Mouse (Mus musculus) C2C12 (cell line): Measurements from ENCODE around the gene Furin. TPM values are rescaled to one million over a fixed set of nuclear protein-coding genes. Genes with fewer than 3 reads are reported as not detected.

Experiments
- H3K27me3 ChIP-seq: one replicate; pipeline ENCODE4 v1.6.1; 2011; ENCODE audit not compliant: control insufficient read depth, insufficient read depth, insufficient read length
- H3K36me3 ChIP-seq: one replicate; pipeline ENCODE4 v1.6.1; 2011; ENCODE audit not compliant: control insufficient read depth, insufficient read depth
- H3K4me3 ChIP-seq: one replicate; pipeline ENCODE4 v1.5.1; 2011; ENCODE audit warnings: mild to moderate bottlenecking, control low read depth; ENCODE audit not compliant: poor library complexity, insufficient read depth, severe bottlenecking
- H3K79me2 ChIP-seq: one replicate; pipeline ENCODE4 v1.6.1; 2011; ENCODE audit not compliant: control insufficient read depth, insufficient read depth
- H3K79me3 ChIP-seq: one replicate; pipeline ENCODE4 v1.6.1; 2011; ENCODE audit warnings: low read depth, control low read depth
- H3ac ChIP-seq: one replicate; pipeline ENCODE3; 2011; ENCODE audit warnings: low read depth; ENCODE audit not compliant: control insufficient read depth, insufficient read length
- CEBPB ChIP-seq: IDR thresholded peaks from one replicate; pipeline ENCODE4 v1.6.1; 2011; ENCODE audit warnings: low read depth, mild to moderate bottlenecking, control low read depth, moderate library complexity
- CTCF ChIP-seq: IDR thresholded peaks from one replicate; pipeline ENCODE4 v1.5.1; 2011; ENCODE audit not compliant: control insufficient read depth, insufficient read depth, insufficient read length
- FOSL1 ChIP-seq: IDR thresholded peaks from one replicate; pipeline ENCODE4 v1.8.0; 2011; ENCODE audit warnings: mild to moderate bottlenecking, low read length; ENCODE audit not compliant: poor library complexity, insufficient read depth, severe bottlenecking
- MAX ChIP-seq: IDR thresholded peaks from one replicate; pipeline ENCODE4 v1.6.1; 2011; ENCODE audit warnings: mild to moderate bottlenecking, control low read depth
- MYOD1 ChIP-seq: IDR thresholded peaks from one replicate; pipeline ENCODE4 v1.6.1; 2011; ENCODE audit warnings: low read depth; ENCODE audit not compliant: control insufficient read depth, insufficient read length
- MYOG ChIP-seq: IDR thresholded peaks from one replicate; pipeline ENCODE4 v1.6.1; 2011; ENCODE audit not compliant: control insufficient read depth, insufficient read length; ENCODE audit errors: extremely low read depth
- USF1 ChIP-seq: IDR thresholded peaks from one replicate; pipeline ENCODE4 v1.6.1; 2011; ENCODE audit warnings: low read depth, mild to moderate bottlenecking, control low read depth, moderate library complexity
- polyA plus RNA-seq: library from polyadenylated mRNA; unstranded; fragments of >200 nt; fragmentation: generic; extraction: Trizol; gene quantifications from one replicate; pipeline ENCODE4 v1.2.1, GENCODE M21; 2012; ENCODE audit warnings: missing spikeins

Furin gene
- polyA plus RNA-seq, 1 experiment: 63.6 TPM

GRCm38 (mm10) chr7:80387633-80388543 is 17.3 kb downstream of the Furin start, which contains the start of gene Fes:
Gene Fes, minus strand, starts transcription at chr7:80387946.
- no peak for TF ChIP-seq CEBPB
- no peak for TF ChIP-seq FOSL1
- TF ChIP-seq MYOD1: no peak
- TF ChIP-seq MAX: no peak
- TF ChIP-seq USF1: no peak
- TF ChIP-seq MYOG: no peak
- no peak for TF ChIP-seq CTCF
- no peak within 1 kb of the TSS for H3K4me3 ChIP-seq
- no peak within 1 kb of the TSS for H3ac ChIP-seq
- H3K79me2 ChIP-seq: no peaks in the 10 kb centered on the region
- peaks cover 20% of the 10 kb centered on the region for H3K36me3 ChIP-seq
- H3K79me3 ChIP-seq: no peaks in the 10 kb centered on the region
- H3K27me3 ChIP-seq: no peaks in the 10 kb centered on the region

DNA sequence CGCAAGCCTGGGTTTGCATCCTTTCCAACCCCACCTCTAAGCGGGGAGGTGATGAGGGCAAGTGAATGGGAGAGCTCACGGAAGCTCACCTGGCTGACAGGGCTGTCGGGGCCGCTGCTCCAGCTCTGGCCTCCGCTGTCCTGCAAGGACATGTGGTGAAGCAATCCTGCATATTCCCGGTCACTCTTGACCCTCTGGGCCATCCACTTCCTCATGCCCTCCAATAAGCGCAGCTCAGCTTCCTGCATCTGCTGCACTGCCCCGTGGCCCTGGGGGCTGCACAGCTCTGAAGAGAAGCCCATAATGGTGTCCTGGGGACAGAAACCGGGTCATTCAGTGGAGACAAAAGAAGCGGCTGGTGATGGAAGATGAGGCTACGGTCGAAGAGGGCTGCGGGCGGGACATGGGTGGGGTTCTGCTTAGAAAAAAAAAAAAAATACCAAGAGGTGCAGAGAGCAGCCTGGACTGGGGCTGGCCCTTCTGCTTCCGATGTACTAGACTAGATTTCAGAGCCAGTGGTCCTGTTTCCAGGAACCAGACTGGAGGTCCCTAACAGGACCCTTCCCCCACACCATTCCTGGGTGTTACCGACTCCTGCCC is 18.1 kb downstream of the Furin start:
- H3K4me3 ChIP-seq: no peak overlapping the region
- no peaks in the 10 kb centered on the region for H3K27me3 ChIP-seq
- H3K79me2 ChIP-seq: no peaks in the 10 kb centered on the region
- no peak overlapping the region for H3ac ChIP-seq
- H3K79me3 ChIP-seq: no peaks in the 10 kb centered on the region
- H3K36me3 ChIP-seq: peaks cover 13% of the 10 kb centered on the region
- TF ChIP-seq CEBPB (no peak), USF1 (no peak)

GRCm38 (mm10) chr7:80386235-80386930 is 18.9 kb downstream of the Furin start:
- peak; percentile 75 for TF ChIP-seq CTCF
- TF ChIP-seq CEBPB: peak; percentile 34
- no peak for TF ChIP-seq FOSL1
- H3K27me3 ChIP-seq: no peaks in the 10 kb centered on the region
- H3K79me3 ChIP-seq: no peaks in the 10 kb centered on the region
- H3K4me3 ChIP-seq: no peak overlapping the region
- peaks cover 6% of the 10 kb centered on the region for H3K36me3 ChIP-seq
- no peak overlapping the region for H3ac ChIP-seq
- no peaks in the 10 kb centered on the region for H3K79me2 ChIP-seq

DNA sequence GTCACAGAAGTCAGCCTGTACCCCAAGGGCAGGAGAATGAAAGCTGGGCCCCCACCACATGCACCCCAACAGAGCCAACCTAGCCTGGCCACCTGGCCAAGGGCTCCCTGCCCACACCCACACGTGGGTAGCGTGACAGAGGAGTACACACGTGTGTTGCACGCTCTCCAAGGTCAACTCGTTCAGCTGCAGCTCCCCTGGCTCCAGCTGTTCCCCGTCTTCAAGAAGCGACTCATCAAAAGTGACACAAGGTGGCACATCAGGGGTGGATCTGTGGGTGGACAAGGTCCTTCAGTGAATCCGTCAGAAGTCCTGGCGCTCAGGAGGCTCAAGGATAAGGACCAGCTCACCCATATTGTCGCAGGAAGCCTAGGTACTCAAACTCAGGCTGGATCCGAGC is 22.3 kb downstream of the Furin start:
- H3K79me2 ChIP-seq: no peaks in the 10 kb centered on the region
- H3K4me3 ChIP-seq: no peak overlapping the region
- H3ac ChIP-seq: no peak overlapping the region
- H3K79me3 ChIP-seq: no peaks in the 10 kb centered on the region
- TF ChIP-seq CEBPB (no peak), MYOD1 (peak; percentile 53)
- H3K36me3 ChIP-seq: peaks cover 4% of the 10 kb centered on the region
- H3K27me3 ChIP-seq: no peaks in the 10 kb centered on the region

- peaks cover 4% of the 10 kb centered on the region for H3K36me3 ChIP-seq
- TF ChIP-seq CTCF (peak; percentile 43), USF1 (no peak)
Observed at GRCm38 (mm10) chr7:80379531-80379930, 25.7 kb downstream of the Furin start.

GRCm38 (mm10) chr7:80377471-80377870 is 27.8 kb downstream of the Furin start:
- Histone ChIP-seq H3K36me3 (peaks cover 4% of the 10 kb centered on the region), H3K4me3 (no peak overlapping the region), H3K27me3 (no peaks in the 10 kb centered on the region), H3K79me2 (no peaks in the 10 kb centered on the region), H3K79me3 (no peaks in the 10 kb centered on the region), H3ac (no peak overlapping the region)
- no peak for TF ChIP-seq MYOD1
- peak; percentile 63 for TF ChIP-seq CTCF

More at GRCm38 (mm10) chr7:80379531-80379930, 25.7 kb downstream of the Furin start:
- no peaks in the 10 kb centered on the region for H3K79me3 ChIP-seq
- no peak overlapping the region for H3ac ChIP-seq
- no peak overlapping the region for H3K4me3 ChIP-seq
- no peaks in the 10 kb centered on the region for H3K27me3 ChIP-seq
- H3K79me2 ChIP-seq: no peaks in the 10 kb centered on the region
